Mouse (Mus musculus) kidney, embryonic 16.5 days (tissue): ENCODE results near the gene Arhgap10. TPM values are rescaled to one million over a fixed set of nuclear protein-coding genes. Genes with fewer than 3 reads are reported as not detected.

Experiments used
- ATAC-seq: fragments of 200-750 bp; cut with Nextera tagmentation; 2 replicates; pipeline ENCODE4 v1.8.0; 2017; ENCODE audit warnings: moderate TSS enrichment; ENCODE audit not compliant: low FRiP score, low TSS enrichment
- H3K27ac ChIP-seq: fragments of 300-500 bp; sonication (generic); 2 replicates; pipeline ENCODE4 v1.5.1; 2014; ENCODE audit warnings: low read length
- H3K27me3 ChIP-seq: fragments of 300-500 bp; sonication (generic); 2 replicates; pipeline ENCODE4 v1.6.1; 2014; ENCODE audit warnings: low read length, control low read depth, mixed read lengths; ENCODE audit not compliant: insufficient read depth
- H3K36me3 ChIP-seq: fragments of 300-500 bp; sonication (generic); 2 replicates; pipeline ENCODE4 v1.6.1; 2014; ENCODE audit warnings: low read length, control low read depth, mixed read lengths; ENCODE audit not compliant: insufficient read depth
- H3K4me1 ChIP-seq: fragments of 300-500 bp; sonication (generic); 2 replicates; pipeline ENCODE4 v1.6.1; 2014; ENCODE audit warnings: low read length, control low read depth, mixed read lengths; ENCODE audit not compliant: insufficient read depth
- H3K4me2 ChIP-seq: fragments of 300-500 bp; sonication (generic); replicated peaks from 2 replicates; pipeline ENCODE4 v1.6.1; 2014; ENCODE audit warnings: low read depth, low read length
- H3K4me3 ChIP-seq: fragments of 300-500 bp; sonication (generic); 2 replicates; pipeline ENCODE4 v1.5.1; 2014; ENCODE audit warnings: mild to moderate bottlenecking, low read length
- H3K9ac ChIP-seq: fragments of 300-500 bp; sonication (generic); replicated peaks from 2 replicates; pipeline ENCODE4 v1.6.1; 2014; ENCODE audit warnings: low read length
- H3K9me3 ChIP-seq: fragments of 300-500 bp; sonication (generic); 2 replicates; pipeline ENCODE4 v1.6.1; 2016; ENCODE audit warnings: low read length, control low read depth
- WGBS: fragments of 180-500 bp; shearing (Covaris S2); extraction: QIAGEN DNeasy Blood & Tissue Kit; methylation state at CpG from one replicate; pipeline ENCODE4 v1.1.7; 2014; 5-methylcytosine and 5-hydroxymethylcytosine counted together
- polyA plus RNA-seq: library from polyadenylated mRNA; unstranded; fragments of >200 nt; fragmentation: Nextera tagmentation; extraction: Ambion mirVana; gene quantifications from 2 replicates; pipeline ENCODE4 v1.2.1, GENCODE M21; 2015

The Arhgap10 gene
- 31.7 and 36.0 TPM in 2 replicates for polyA plus RNA-seq

GRCm38 (mm10) chr8:77517301-77518200 is at the start of gene Arhgap10:
Gene Arhgap10 (minus strand): TSS chr8:77517953.
- Histone ChIP-seq H3K27me3 (no peaks in the 10 kb centered on the region), H3K4me3 (peak within 1 kb of the TSS; percentile 84), H3K4me1 (peaks cover 38% of the 10 kb centered on the region), H3K9me3 (no peaks in the 10 kb centered on the region), H3K9ac (peak within 1 kb of the TSS; percentile 93), H3K27ac (peak within 1 kb of the TSS; percentile 93), H3K36me3 (no peaks in the 10 kb centered on the region), H3K4me2 (peak within 1 kb of the TSS; percentile 83)
- ATAC-seq, result peak; percentile 94
- under 1% methylated on average over 67 of the region's 95 CpGs for WGBS

GRCm38 (mm10) chr8:77561441-77561840 is 43.7 kb upstream of the Arhgap10 start:
- ATAC-seq, result no peak
- WGBS, result 88% methylated on average over 3 of the region's 3 CpGs
- H3K4me1 ChIP-seq, result no peaks in the 10 kb centered on the region
- peaks cover 60% of the 10 kb centered on the region for H3K36me3 ChIP-seq
- no peaks in the 10 kb centered on the region for H3K9me3 ChIP-seq
- H3K4me3 ChIP-seq, result no peak overlapping the region
- no peaks in the 10 kb centered on the region for H3K27me3 ChIP-seq
- H3K4me2 ChIP-seq, result no peak overlapping the region
- no peak overlapping the region for H3K9ac ChIP-seq
- no peak overlapping the region for H3K27ac ChIP-seq

DNA sequence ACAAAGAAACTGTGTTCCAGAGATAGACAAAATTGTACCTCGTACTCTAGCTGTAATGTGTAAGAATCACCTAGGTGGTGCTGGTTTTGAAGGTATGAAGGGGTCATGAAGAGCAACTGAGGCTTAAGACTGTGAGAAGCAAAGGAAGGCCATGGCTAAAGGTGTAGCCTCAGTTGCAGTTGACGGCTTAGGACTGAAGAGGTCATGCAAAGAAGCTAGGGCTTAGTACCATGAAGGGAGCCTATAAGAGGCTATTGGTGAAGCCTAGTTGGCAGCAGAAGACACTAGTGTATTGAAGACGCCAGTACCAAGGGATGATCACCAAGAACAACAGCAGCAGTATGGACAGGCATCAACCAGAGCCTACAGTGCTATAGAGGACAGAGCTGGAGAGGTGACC is 34.7 kb upstream of the Arhgap10 start:
- no peaks in the 10 kb centered on the region for H3K9me3 ChIP-seq
- peaks cover 49% of the 10 kb centered on the region for H3K36me3 ChIP-seq
- ATAC-seq, result no peak
- H3K4me1 ChIP-seq, result no peaks in the 10 kb centered on the region
- no peak overlapping the region for H3K4me3 ChIP-seq
- H3K27me3 ChIP-seq, result no peaks in the 10 kb centered on the region
- no peak overlapping the region for H3K9ac ChIP-seq
- H3K4me2 ChIP-seq, result no peak overlapping the region
- 92% methylated on average over 3 of the region's 3 CpGs for WGBS
- no peak overlapping the region for H3K27ac ChIP-seq

GRCm38 (mm10) chr8:77549881-77550580 is 32.3 kb upstream of the Arhgap10 start:
- WGBS, result 16% methylated on average over 7 of the region's 7 CpGs
- H3K27ac ChIP-seq, result peak overlapping the region; percentile 78; the same call in 1 of the 2 replicates

GRCm38 (mm10) chr8:77549121-77549706 is 31.5 kb upstream of the Arhgap10 start, which contains the start of gene Prmt9:
Gene Prmt9 (plus strand): TSS chr8:77549397.
- Histone ChIP-seq H3K4me1 (no peaks in the 10 kb centered on the region), H3K4me3 (peak within 1 kb of the TSS; percentile 59), H3K36me3 (peaks cover 25% of the 10 kb centered on the region), H3K27ac (peak within 1 kb of the TSS; percentile 78), H3K27me3 (no peaks in the 10 kb centered on the region), H3K4me2 (peak within 1 kb of the TSS; percentile 77), H3K9ac (peak within 1 kb of the TSS; percentile 79), H3K9me3 (no peaks in the 10 kb centered on the region)
- WGBS, result 3% methylated on average over 42 of the region's 42 CpGs
- peak; percentile 98 for ATAC-seq

More at GRCm38 (mm10) chr8:77549881-77550580, 32.3 kb upstream of the Arhgap10 start:
- Histone ChIP-seq H3K9me3 (no peaks in the 10 kb centered on the region), H3K4me2 (peak overlapping the region; percentile 77), H3K27me3 (no peaks in the 10 kb centered on the region), H3K36me3 (peaks cover 28% of the 10 kb centered on the region), H3K4me3 (peak overlapping the region; percentile 59), H3K9ac (peak overlapping the region; percentile 79), H3K4me1 (no peaks in the 10 kb centered on the region)
- no peak for ATAC-seq

DNA sequence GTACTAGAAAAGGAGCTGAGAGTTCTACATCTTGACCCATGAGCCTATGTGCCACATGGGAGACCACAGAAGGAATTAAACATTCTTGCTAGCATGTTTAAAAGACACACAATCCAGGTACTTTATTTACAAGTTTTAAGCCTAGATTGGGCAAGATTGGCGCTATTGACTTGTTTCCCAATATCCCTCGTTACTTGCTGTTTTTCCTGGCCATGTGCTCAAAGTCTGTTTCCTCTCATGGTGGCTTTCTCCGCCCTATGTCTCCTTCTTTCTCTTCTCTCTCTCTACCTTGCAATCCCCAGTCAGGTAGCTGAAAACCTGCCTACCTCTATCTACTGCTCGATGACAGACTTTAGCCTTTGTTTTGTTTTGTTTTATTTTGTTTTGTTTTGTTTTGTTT is 27.9 kb upstream of the Arhgap10 start:
- Histone ChIP-seq H3K4me2 (no peak overlapping the region), H3K36me3 (no peaks in the 10 kb centered on the region), H3K4me1 (no peaks in the 10 kb centered on the region), H3K9me3 (no peaks in the 10 kb centered on the region), H3K27ac (no peak overlapping the region), H3K4me3 (no peak overlapping the region), H3K9ac (no peak overlapping the region), H3K27me3 (no peaks in the 10 kb centered on the region)
- no peak for ATAC-seq
- WGBS, result 91% methylated on average over 4 of the region's 4 CpGs

- Histone ChIP-seq H3K27ac (no peak overlapping the region), H3K4me1 (no peaks in the 10 kb centered on the region), H3K9me3 (no peaks in the 10 kb centered on the region), H3K9ac (no peak overlapping the region), H3K4me3 (no peak overlapping the region), H3K4me2 (no peak overlapping the region), H3K36me3 (no peaks in the 10 kb centered on the region), H3K27me3 (no peaks in the 10 kb centered on the region)
- no peak for ATAC-seq
- 57% methylated on average over 3 of the region's 3 CpGs for WGBS
These were observed 26.7 kb upstream of the Arhgap10 start for GRCm38 (mm10) chr8:77544428-77544827.

- Histone ChIP-seq H3K27me3 (no peaks in the 10 kb centered on the region), H3K36me3 (no peaks in the 10 kb centered on the region), H3K4me3 (no peak overlapping the region), H3K4me2 (no peak overlapping the region), H3K9ac (no peak overlapping the region), H3K9me3 (no peaks in the 10 kb centered on the region), H3K27ac (no peak overlapping the region), H3K4me1 (no peaks in the 10 kb centered on the region)
- 83% methylated on average over 6 of the region's 6 CpGs for WGBS
- no peak for ATAC-seq
These were observed 25.5 kb upstream of the Arhgap10 start for GRCm38 (mm10) chr8:77543152-77543777.

- no peak overlapping the region for H3K4me3 ChIP-seq
- ATAC-seq, result no peak
- no peaks in the 10 kb centered on the region for H3K9me3 ChIP-seq
- no peak overlapping the region for H3K9ac ChIP-seq
- H3K4me2 ChIP-seq, result no peak overlapping the region
- H3K27ac ChIP-seq, result no peak overlapping the region
- no peaks in the 10 kb centered on the region for H3K36me3 ChIP-seq
- H3K4me1 ChIP-seq, result no peaks in the 10 kb centered on the region
- 88% methylated on average over 1 of the region's 1 CpGs for WGBS
- no peaks in the 10 kb centered on the region for H3K27me3 ChIP-seq
These were observed 20.5 kb upstream of the Arhgap10 start for GRCm38 (mm10) chr8:77538256-77538655.
